Mouse (Mus musculus): ENCODE measurements at regions not wholly inside any gene's neighbourhood (a gene's known extent, or its start where the extent isn't known, plus 50 kb on each side); places are given as distances from the start of the nearest gene placed in this dataset. TPM values are rescaled to one million over a fixed set of nuclear protein-coding genes. Genes with fewer than 3 reads are reported as not detected.

- Histone ChIP-seq H3K9me3 (ENCODE audit: control insufficient read depth, low read length) (no peaks in the 10 kb centered on the region), H3K4me2 (ENCODE audit: low read length) (peak overlapping the region; percentile 17; the same call in 1 of the 2 replicates), H3K4me3 (replicated peaks; ENCODE audit: low read depth, low read length) (no peak overlapping the region), H3K36me3 (ENCODE audit: control insufficient read depth, insufficient read depth, low read length) (no peaks in the 10 kb centered on the region), H3K27me3 (ENCODE audit: control insufficient read depth, insufficient read depth, low read length) (no peaks in the 10 kb centered on the region), H3K27ac (replicated peaks; ENCODE audit: low read depth, low read length) (no peak overlapping the region), H3K9ac (replicated peaks; ENCODE audit: low read length) (peak overlapping the region; percentile 16; the same call in 1 of the 2 replicates), H3K4me1 (ENCODE audit: control insufficient read depth, insufficient read depth, low read length) (peaks cover 10% of the 10 kb centered on the region; the same call in 1 of the 2 replicates)
- no peak for ATAC-seq (ENCODE audit: low FRiP score, low TSS enrichment)
- 38% methylated on average over 13 of the region's 13 CpGs for WGBS
- peak; percentile 50 for DNase-seq
Measured at GRCm38 (mm10) chr1:168495687-168496527, 63.8 kb upstream of the Pbx1 start.

- WGBS = 83% methylated on average over 7 of the region's 7 CpGs
- Histone ChIP-seq H3K4me1 (ENCODE audit: control insufficient read depth, insufficient read depth, low read length) (no peaks in the 10 kb centered on the region), H3K9me3 (ENCODE audit: control insufficient read depth, low read length) (no peaks in the 10 kb centered on the region), H3K9ac (replicated peaks; ENCODE audit: low read length) (no peak overlapping the region), H3K4me3 (replicated peaks; ENCODE audit: low read depth, low read length) (no peak overlapping the region), H3K27me3 (ENCODE audit: control insufficient read depth, insufficient read depth, low read length) (no peaks in the 10 kb centered on the region), H3K36me3 (ENCODE audit: control insufficient read depth, insufficient read depth, low read length) (no peaks in the 10 kb centered on the region), H3K4me2 (ENCODE audit: low read length) (no peak overlapping the region), H3K27ac (replicated peaks; ENCODE audit: low read depth, low read length) (no peak overlapping the region)
- ATAC-seq (ENCODE audit: low FRiP score, low TSS enrichment) (no peak), DNase-seq (no peak)
Measured at GRCm38 (mm10) chr1:168487492-168487891, 55.4 kb upstream of the Pbx1 start.

GRCm38 (mm10) chr1:168483651-168484050 lies 51.6 kb upstream of the Pbx1 start:
- 81% methylated on average over 13 of the region's 13 CpGs for WGBS
- DNase-seq (no peak), ATAC-seq (ENCODE audit: low FRiP score, low TSS enrichment) (no peak)
- Histone ChIP-seq H3K27me3 (ENCODE audit: control insufficient read depth, insufficient read depth, low read length) (no peaks in the 10 kb centered on the region), H3K9me3 (ENCODE audit: control insufficient read depth, low read length) (no peaks in the 10 kb centered on the region), H3K36me3 (ENCODE audit: control insufficient read depth, insufficient read depth, low read length) (no peaks in the 10 kb centered on the region), H3K4me1 (ENCODE audit: control insufficient read depth, insufficient read depth, low read length) (no peaks in the 10 kb centered on the region), H3K4me3 (replicated peaks; ENCODE audit: low read depth, low read length) (no peak overlapping the region), H3K4me2 (ENCODE audit: low read length) (no peak overlapping the region), H3K9ac (replicated peaks; ENCODE audit: low read length) (no peak overlapping the region), H3K27ac (replicated peaks; ENCODE audit: low read depth, low read length) (no peak overlapping the region)

Small RNA genes in the stretch of these regions (microRNA-seq; reads per million reads assigned to microRNA genes)
- gene Mir6348 = not detected
- gene Mir6354 = not detected
